Mouse (Mus musculus) kidney, postnatal 0 days (tissue): ENCODE data around the gene Hadhb. TPM values are rescaled to one million over a fixed set of nuclear protein-coding genes. Genes with fewer than 3 reads are reported as not detected.

Experiments
- ATAC-seq: fragments of 200-750 bp; cut with Nextera tagmentation; replicated peaks from 2 replicates; pipeline ENCODE4 v1.8.0; 2017; ENCODE audit warnings: low read depth, moderate number of reproducible peaks, moderate TSS enrichment, moderate library complexity; ENCODE audit not compliant: low FRiP score
- DNase-seq: peaks from one replicate; pipeline ENCODE4 v3.0.0-alpha.2; 2016; ENCODE audit warnings: low spot score
- H3K27ac ChIP-seq: fragments of 300-500 bp; sonication (generic); 2 replicates; pipeline ENCODE4 v1.5.1; 2014; ENCODE audit warnings: mild to moderate bottlenecking
- H3K27me3 ChIP-seq: fragments of 300-500 bp; sonication (generic); 2 replicates; pipeline ENCODE4 v1.6.1; 2014; ENCODE audit warnings: low read length, mixed read lengths; ENCODE audit not compliant: insufficient read depth
- H3K36me3 ChIP-seq: fragments of 300-500 bp; sonication (generic); 2 replicates; pipeline ENCODE4 v1.6.1; 2014; ENCODE audit warnings: low read length, mixed read lengths; ENCODE audit not compliant: insufficient read depth
- H3K4me1 ChIP-seq: fragments of 300-500 bp; sonication (generic); replicated peaks from 2 replicates; pipeline ENCODE4 v1.6.1; 2014; ENCODE audit warnings: antibody characterized with exemption, low read length, mixed read lengths; ENCODE audit not compliant: insufficient read depth
- H3K4me2 ChIP-seq: fragments of 300-500 bp; sonication (generic); 2 replicates; pipeline ENCODE4 v1.6.1; 2014; ENCODE audit warnings: mild to moderate bottlenecking, low read length, moderate library complexity, mixed read lengths
- H3K4me3 ChIP-seq: fragments of 300-500 bp; sonication (generic); replicated peaks from 2 replicates; pipeline ENCODE4 v1.5.1; 2014; ENCODE audit warnings: low read depth, low read length
- H3K9ac ChIP-seq: fragments of 300-500 bp; sonication (generic); 2 replicates; pipeline ENCODE4 v1.6.1; 2014; ENCODE audit warnings: low read depth, low read length
- H3K9me3 ChIP-seq: fragments of 300-500 bp; sonication (generic); replicated peaks from 2 replicates; pipeline ENCODE4 v1.6.1; 2016; ENCODE audit warnings: low read length, inconsistent platforms, mixed read lengths
- CTCF ChIP-seq: IDR thresholded peaks from 2 replicates; pipeline ENCODE4 v1.5.1; 2016; ENCODE audit warnings: antibody characterized with exemption, low read depth, mild to moderate bottlenecking, moderate library complexity
- WGBS: fragments of 180-500 bp; shearing (Covaris S2); extraction: QIAGEN DNeasy Blood & Tissue Kit; methylation state at CpG from one replicate; pipeline ENCODE4 v1.1.7; 2014; 5-methylcytosine and 5-hydroxymethylcytosine counted together
- polyA plus RNA-seq: library from polyadenylated mRNA; unstranded; fragments of >200 nt; fragmentation: Nextera tagmentation; extraction: Ambion mirVana; gene quantifications from 2 replicates; pipeline ENCODE4 v1.2.1, GENCODE M21; 2015

The Hadhb gene
- polyA plus RNA-seq, 1 experiment from 2014 or later: 215 TPM

DNA sequence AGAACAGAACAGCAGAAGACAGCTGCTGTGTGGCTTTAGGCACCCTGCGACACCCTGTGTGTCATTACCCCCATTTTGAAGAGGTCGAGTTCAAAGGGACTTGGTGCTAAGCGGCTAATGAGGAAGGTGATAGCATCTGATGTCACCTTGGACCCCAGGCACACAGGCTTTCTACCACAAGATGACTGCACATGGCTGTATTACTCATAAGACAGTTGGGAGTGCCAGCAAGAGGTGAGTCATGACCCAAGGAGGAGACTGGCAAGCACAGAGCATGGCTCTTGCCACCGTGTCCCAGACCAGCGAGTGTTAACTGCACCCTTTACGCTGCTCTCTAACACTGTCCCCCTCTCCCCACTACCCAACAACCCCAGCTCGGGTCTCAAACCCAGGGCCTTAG is 28.3 kb upstream of the Hadhb start:
- 77% methylated on average over 7 of the region's 7 CpGs for WGBS

GRCm38 (mm10) chr5:30127921-30128597 is 27.0 kb upstream of the Hadhb start:
- no peak for DNase-seq
- peaks cover 68% of the 10 kb centered on the region for H3K36me3 ChIP-seq
- H3K4me3 ChIP-seq: no peak overlapping the region
- H3K27me3 ChIP-seq: no peaks in the 10 kb centered on the region
- H3K4me2 ChIP-seq: no peak overlapping the region
- H3K9ac ChIP-seq: no peak overlapping the region
- no peak for ATAC-seq
- H3K4me1 ChIP-seq: no peaks in the 10 kb centered on the region
- H3K27ac ChIP-seq: no peak overlapping the region
- TF ChIP-seq CTCF: no peak
- WGBS: 93% methylated on average over 13 of the region's 13 CpGs
- H3K9me3 ChIP-seq: no peaks in the 10 kb centered on the region

More for the DNA sequence above, 28.3 kb upstream of the Hadhb start:
- Histone ChIP-seq H3K4me1 (no peaks in the 10 kb centered on the region), H3K4me3 (no peak overlapping the region), H3K27me3 (no peaks in the 10 kb centered on the region), H3K9me3 (no peaks in the 10 kb centered on the region), H3K9ac (no peak overlapping the region), H3K27ac (no peak overlapping the region), H3K36me3 (peaks cover 69% of the 10 kb centered on the region), H3K4me2 (no peak overlapping the region)
- no peak for DNase-seq
- ATAC-seq: no peak; the same call in 1 of the 2 replicates
- TF ChIP-seq CTCF: no peak

DNA sequence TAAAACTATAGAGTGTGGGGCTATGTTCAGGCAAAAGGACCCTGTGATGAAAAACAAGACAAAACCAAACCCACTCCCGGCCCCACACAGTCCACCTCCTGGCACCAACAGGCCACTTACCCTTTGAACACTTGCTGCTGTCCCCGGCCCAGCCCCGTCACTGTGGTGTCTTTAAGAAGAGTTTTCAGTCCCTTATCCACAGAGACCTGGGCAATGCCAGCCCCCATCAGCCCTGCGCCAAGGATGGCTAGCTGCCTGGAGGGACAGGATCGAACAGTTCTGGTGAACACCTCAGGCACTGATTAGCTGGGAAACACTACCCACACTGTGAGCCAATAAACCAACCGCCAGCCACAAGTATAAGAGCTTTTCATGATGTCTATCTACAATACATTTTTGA is 26.4 kb upstream of the Hadhb start:
- H3K4me1 ChIP-seq: no peaks in the 10 kb centered on the region
- H3K27me3 ChIP-seq: no peaks in the 10 kb centered on the region
- no peak overlapping the region for H3K4me2 ChIP-seq
- no peak overlapping the region for H3K27ac ChIP-seq
- DNase-seq (no peak), ATAC-seq (no peak)
- no peak overlapping the region for H3K9ac ChIP-seq
- H3K4me3 ChIP-seq: no peak overlapping the region
- no peak for TF ChIP-seq CTCF
- H3K9me3 ChIP-seq: no peaks in the 10 kb centered on the region
- peaks cover 64% of the 10 kb centered on the region for H3K36me3 ChIP-seq
- WGBS: 95% methylated on average over 6 of the region's 6 CpGs

DNA sequence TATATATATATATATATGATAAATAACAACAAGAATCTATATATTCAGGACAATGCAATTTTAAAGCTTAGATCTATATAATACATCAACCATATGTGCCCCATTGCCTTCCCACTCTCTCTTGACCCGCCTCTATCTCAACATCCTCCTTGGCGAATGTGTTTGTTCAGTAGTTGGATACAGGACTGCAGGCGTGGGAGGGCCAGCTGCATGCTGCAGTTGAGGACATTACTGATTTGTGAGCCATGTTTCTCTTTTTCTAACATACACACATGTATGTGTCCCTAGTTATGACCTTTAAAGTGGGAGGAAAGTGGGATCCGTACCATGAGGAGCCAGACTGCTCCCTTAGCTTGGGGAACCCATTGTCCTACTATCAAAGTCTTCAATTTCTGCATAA is 23.8 kb upstream of the Hadhb start:
- H3K9me3 ChIP-seq: no peaks in the 10 kb centered on the region
- TF ChIP-seq CTCF: no peak
- no peak for ATAC-seq
- no peak overlapping the region for H3K9ac ChIP-seq
- H3K27ac ChIP-seq: no peak overlapping the region
- WGBS: 56% methylated on average over 4 of the region's 4 CpGs
- no peaks in the 10 kb centered on the region for H3K4me1 ChIP-seq
- no peaks in the 10 kb centered on the region for H3K27me3 ChIP-seq
- peaks cover 62% of the 10 kb centered on the region for H3K36me3 ChIP-seq
- no peak overlapping the region for H3K4me3 ChIP-seq
- no peak for DNase-seq
- H3K4me2 ChIP-seq: no peak overlapping the region

DNA sequence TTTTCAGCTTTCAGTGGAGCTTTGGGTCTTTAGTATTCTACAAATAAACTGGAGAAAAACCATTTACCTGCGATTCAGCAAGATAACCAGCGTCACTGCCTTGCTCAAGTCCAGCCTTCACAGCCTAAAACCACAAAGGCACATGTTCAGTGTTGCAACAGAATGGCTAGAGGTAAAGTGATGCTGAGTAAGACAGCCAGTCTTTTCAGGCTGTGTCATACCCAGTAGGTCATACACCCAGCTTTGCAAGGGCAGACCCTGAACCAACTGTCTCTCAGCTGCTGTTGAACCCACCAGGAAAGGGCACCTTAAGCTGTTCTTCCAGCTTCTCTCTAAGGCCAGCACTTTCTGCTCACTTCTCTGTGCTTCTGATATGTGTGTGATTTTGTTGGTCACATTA is 22.9 kb upstream of the Hadhb start:
- no peak for TF ChIP-seq CTCF
- Histone ChIP-seq H3K9ac (no peak overlapping the region), H3K27ac (no peak overlapping the region), H3K27me3 (no peaks in the 10 kb centered on the region), H3K9me3 (no peaks in the 10 kb centered on the region), H3K4me1 (no peaks in the 10 kb centered on the region), H3K4me3 (no peak overlapping the region), H3K36me3 (peaks cover 61% of the 10 kb centered on the region), H3K4me2 (no peak overlapping the region)
- DNase-seq (no peak), ATAC-seq (no peak)
- 96% methylated on average over 2 of the region's 2 CpGs for WGBS

- peaks cover 56% of the 10 kb centered on the region for H3K36me3 ChIP-seq
- TF ChIP-seq CTCF: no peak
- no peaks in the 10 kb centered on the region for H3K27me3 ChIP-seq
- H3K4me2 ChIP-seq: no peak overlapping the region
- DNase-seq (no peak), ATAC-seq (no peak)
- H3K9me3 ChIP-seq: no peaks in the 10 kb centered on the region
- no peaks in the 10 kb centered on the region for H3K4me1 ChIP-seq
- H3K4me3 ChIP-seq: no peak overlapping the region
- H3K9ac ChIP-seq: no peak overlapping the region
- H3K27ac ChIP-seq: no peak overlapping the region
- 92% methylated on average over 11 of the region's 11 CpGs for WGBS
These were observed 19.3 kb upstream of the Hadhb start for GRCm38 (mm10) chr5:30135711-30136231.

DNA sequence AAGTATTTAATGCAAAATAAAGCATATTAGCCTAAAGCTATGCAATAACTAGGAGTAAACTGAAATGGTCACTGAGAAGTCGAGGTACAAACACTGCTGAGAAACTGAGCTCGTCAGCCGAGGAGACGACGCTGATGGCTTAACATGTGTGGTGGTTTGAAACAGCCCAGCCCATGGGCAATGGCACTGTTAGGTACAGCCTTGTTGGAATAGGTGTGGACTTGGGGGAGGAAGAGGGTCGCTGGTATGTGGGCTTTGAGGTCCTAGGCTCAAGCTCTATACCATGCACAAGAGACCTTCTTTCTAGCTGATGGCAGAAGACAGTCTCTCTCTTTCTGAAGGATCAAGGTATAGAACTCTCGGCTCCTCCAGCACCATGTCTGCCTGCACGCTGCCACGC is 17.8 kb upstream of the Hadhb start:
- TF ChIP-seq CTCF: no peak
- no peaks in the 10 kb centered on the region for H3K9me3 ChIP-seq
- peaks cover 50% of the 10 kb centered on the region for H3K36me3 ChIP-seq
- H3K4me3 ChIP-seq: no peak overlapping the region
- no peak overlapping the region for H3K27ac ChIP-seq
- no peak overlapping the region for H3K4me2 ChIP-seq
- no peaks in the 10 kb centered on the region for H3K27me3 ChIP-seq
- no peaks in the 10 kb centered on the region for H3K4me1 ChIP-seq
- ATAC-seq (no peak), DNase-seq (no peak)
- WGBS: 93% methylated on average over 9 of the region's 9 CpGs
- H3K9ac ChIP-seq: no peak overlapping the region
